Mouse (Mus musculus) ovary, postnatal 36 days (tissue): Measurements from ENCODE around the gene Nat8f1.
"Not testable (repeated sequence)": the region's sequence is repeated elsewhere in the genome, so short reads cannot be mapped to it uniquely, and the experiment has no call there.

ENCODE experiments used
- DNase-seq: peaks from one replicate; pipeline ENCODE4 v3.0.0; 2022; ENCODE audit warnings: low spot score, mixed read lengths

Nat8f1 gene

DNA sequence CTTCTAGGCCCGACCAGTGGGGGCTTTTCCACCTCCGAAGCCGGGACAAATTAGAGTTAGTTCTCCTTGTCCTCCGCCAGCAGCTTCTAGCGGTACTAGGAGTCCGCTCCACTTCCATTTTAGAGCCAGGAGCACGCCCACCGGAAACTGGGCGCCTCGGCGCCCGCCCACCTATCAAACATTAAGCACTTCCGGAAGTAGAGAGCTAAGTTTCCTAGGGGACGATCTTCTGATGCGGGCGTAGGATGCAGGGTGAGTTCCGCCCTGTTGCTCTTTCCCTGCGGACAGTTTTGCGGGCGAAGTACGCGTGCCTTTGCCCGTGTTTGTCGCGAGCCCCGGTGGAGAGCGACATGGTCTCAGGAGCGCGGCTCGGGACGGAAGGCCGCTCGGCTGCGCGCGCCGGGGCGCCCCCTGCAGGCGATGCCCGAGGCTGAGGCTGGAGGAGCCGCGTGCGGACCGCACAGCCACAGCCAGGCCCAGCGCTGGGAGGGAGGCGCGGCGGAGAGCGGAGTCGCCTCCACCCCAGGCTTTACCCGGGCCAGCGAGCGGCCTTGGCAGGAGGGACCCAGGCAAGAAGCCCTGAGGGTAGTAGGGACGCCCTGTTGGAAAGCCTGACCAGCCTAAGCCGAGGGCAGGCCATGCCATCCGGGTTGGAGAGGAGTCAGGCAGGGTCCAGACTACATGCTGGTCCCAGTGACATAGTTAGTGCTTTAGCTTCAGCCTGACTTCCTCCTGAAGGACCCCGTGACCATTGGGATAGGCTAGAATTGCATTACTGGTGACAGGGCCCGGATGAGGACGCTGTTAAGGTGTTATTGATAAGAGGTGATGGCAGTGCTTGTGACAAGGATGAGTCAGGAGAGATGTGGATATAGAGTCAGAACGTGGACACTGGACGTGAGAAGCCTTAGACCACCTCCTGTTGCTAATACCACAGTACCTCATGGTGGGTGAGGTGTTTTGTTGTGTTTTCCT is at the start of gene Nat8f1:
Gene Nat8f1, minus strand, starts transcription at position 149 of the 975 bp plus-strand sequence.
- peak; percentile 87 for DNase-seq

DNA sequence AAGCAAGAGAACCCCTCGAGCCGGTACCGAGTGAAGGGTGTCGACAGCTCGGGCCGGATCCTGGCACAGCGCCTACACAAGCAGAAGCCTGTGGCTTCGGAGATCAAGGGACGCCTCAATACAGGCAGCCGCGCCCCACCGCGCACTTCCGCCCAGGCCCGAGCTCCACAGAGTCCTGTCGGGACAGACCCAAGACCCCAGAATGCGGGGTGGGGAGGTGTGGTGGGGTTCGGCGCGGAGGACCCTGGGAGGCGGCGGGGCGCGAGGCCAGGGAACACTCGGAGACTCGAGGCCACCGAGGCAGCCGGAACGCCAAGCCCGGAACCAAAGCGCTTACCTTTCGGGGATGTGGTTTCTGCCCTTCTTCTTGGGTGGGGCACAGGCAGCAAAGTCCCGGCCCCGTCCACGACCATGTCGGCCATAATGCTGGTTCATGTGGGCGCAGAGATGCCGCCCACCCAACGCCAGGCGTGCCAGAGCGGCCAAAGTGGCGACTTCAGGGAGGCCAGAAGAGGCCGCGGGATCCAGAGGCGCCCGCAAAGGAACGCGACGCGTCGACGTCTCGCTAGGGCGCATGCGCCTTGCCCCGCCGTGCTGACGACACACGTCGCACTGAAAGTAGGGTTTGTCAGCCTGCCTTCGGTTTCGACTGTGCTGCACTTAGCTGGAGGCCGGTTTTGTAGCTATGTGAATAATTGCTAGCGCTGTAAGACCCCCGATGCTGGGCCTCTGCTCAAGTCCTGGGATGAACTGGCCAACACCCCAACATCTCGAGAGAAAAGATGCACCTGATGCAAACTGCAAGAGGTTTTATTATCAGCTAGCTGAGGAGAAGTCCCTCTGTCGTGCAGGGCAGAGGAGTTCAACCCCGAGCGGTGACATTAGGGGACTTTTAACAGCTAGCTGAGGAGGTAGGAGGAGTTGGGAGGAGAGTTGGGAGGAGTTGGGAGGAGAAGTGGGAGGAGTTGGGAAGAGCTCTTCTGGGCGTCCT is 45.9 kb upstream of the Nat8f1 start, which contains the start of gene Dusp11:
Gene Dusp11, minus strand, starts transcription at position 567 of the 991 bp plus-strand sequence.
- DNase-seq = peak; percentile 91

- no peak for DNase-seq
Measured at GRCm38 (mm10) chr6:85957581-85957980, 42.1 kb upstream of the Nat8f1 start.

GRCm38 (mm10) chr6:85948549-85948948 is 33.1 kb upstream of the Nat8f1 start:
- no peak for DNase-seq

GRCm38 (mm10) chr6:85942469-85942868 is 27.0 kb upstream of the Nat8f1 start:
- no peak for DNase-seq

- DNase-seq = no peak
Measured at GRCm38 (mm10) chr6:85938701-85939100, 23.2 kb upstream of the Nat8f1 start.

DNA sequence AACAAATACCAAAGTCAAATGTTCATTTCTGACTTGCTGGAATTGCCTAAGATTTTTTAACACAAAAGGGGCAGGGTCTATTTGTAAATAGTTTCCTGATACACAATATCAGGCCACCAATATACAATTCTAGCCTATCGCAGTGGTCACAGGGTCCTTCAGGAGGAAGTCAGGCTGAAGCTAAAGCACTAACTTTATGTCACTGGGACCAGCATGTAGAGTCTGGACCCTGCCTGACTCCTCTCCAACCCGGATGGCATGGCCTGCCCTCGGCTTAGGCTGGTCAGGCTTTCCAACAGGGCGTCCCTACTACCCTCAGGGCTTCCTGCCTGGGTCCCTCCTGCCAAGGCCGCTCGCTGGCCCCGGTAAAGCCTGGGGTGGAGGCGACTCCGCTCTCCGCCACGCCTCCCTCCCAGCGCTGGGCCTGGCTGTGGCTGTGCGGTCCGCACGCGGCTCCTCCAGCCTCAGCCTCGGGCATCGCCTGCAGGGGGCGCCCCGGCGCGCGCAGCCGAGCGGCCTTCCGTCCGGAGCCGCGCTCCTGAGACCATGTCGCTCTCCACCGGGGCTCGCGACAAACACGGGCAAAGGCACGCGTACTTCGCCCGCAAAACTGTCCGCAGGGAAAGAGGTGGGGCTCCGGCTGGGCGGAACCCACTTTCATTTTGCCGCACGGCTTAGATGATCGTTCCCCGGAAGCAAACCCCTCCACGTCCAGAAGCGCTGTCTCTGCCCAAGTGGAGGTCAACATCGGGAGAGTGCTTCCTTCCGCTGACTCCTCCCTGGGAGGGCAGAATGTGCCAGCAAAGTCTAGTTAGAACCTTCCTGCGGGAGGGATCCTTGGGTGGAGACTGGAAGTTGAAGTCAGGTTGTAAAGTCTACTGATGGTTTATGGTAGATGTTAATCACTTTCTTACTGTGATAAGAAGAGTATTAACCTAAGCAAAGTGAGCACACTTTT is 21.3 kb upstream of the Nat8f1 start:
- peak; percentile 89 for DNase-seq

GRCm38 (mm10) chr6:85935646-85936045 is 20.2 kb upstream of the Nat8f1 start:
- no peak for DNase-seq

- no peak for DNase-seq
Measured at GRCm38 (mm10) chr6:85934047-85934446, 18.6 kb upstream of the Nat8f1 start.

DNA sequence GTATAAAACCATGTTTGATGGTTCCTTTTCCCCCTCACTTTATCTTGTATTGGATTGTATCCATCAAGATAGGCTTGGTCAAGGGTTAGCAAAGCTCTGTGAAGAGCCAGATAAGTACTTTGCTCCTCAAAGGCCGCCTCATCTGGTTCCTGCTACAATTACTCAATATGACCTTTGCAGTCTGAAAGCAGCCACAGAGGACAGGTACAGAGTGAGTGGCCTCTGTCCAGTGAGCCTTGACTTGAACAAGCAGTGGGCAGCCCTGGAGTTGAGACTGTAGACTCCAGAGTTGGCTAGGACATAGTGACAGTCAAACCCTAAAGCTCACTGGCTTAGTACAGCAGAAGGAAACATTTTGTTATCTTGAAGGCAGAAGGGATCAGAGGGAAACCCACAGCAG is 13.8 kb upstream of the Nat8f1 start:
- DNase-seq = no peak

DNA sequence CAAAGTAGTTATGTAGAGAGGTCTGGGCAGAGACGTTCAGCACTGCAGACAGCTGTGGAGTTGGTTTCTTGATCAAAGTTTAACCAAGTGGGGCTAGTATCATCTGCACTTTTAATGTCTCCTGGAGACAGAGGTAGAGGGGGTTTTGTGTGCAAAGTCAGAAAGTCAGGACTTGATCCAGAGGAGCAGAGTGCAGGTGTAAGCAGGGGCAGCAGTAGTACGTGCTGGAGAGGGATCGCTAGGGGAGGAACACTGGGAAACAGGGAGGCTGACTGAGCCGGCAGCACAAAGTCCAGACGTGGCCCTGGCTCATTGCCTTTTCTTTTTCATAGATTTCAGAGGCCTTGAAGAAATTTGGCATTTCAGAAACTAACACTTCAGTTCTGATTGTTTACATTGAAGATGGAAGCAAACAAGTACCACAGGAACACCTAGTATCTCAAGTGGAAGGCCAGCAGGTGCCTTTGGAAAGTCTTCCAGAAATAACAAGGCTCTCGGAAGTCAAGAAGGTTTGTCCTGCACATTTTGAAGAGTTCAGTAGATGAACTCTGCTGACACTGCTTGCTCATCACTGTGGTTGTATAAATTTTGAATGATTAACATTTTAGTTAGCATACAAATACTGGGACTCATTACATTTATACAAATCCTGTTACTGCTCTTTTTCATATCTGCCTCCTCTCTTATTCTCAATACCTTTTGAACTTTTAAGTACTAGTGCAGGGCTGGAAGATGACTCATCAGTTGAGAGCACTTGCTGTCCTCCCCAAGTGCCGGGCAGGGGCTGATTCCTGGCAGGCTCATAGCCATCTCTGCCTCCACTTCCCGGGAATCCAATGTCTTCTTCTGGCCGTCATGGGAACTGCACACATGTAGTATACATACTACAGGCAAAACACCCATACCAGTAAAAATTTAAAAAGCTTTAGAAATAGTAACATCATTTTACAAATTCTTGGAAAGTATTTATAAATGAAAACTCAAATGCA is 12.3 kb upstream of the Nat8f1 start:
- DNase-seq = no peak

- DNase-seq = no peak
Measured at GRCm38 (mm10) chr6:85926709-85927108, 11.2 kb upstream of the Nat8f1 start.

- no peak for DNase-seq
Measured at GRCm38 (mm10) chr6:85923643-85924042, 8.2 kb upstream of the Nat8f1 start.

DNA sequence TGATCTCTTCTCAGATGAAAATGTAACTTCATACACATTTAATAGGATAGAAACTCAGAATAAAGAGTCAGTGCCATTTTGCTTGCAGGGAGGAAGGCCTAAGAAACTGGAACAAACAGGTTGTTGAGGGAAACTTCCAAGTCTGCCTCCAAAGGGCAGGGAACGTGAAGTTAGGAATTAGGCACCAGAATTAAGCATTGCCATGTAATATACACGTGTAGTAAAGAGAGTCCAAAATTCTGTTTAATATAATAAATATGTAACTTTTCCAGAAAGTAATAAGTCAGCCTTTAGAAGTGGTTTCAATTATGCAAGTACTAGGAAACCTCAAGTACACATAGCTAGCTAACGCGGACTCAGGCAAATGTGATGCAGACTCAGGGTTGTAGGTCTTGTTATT is 3.9 kb upstream of the Nat8f1 start:
- DNase-seq = no peak

DNA sequence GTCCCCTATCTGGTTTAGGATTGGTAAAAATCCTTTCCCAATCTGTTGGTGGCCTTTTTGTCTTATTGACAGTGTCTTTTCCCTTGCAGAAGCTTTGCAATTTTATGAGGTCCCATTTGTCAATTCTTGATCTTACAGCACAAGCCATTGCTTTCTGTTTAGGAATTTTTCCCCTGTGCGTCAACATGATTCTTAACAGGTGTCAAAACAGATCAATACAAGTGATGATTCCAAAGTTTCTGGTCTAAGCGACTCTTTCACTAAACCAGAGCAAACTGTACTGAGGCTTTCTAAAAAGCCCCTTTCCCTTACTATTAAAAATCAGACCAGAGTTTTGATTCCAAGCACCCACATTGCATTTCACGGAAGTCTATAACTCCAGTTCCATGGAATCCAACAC is 2.9 kb upstream of the Nat8f1 start:
- not testable (repeated sequence) for DNase-seq

- no peak for DNase-seq
Measured at GRCm38 (mm10) chr6:85916596-85916995, 1.1 kb upstream of the Nat8f1 start.

DNA sequence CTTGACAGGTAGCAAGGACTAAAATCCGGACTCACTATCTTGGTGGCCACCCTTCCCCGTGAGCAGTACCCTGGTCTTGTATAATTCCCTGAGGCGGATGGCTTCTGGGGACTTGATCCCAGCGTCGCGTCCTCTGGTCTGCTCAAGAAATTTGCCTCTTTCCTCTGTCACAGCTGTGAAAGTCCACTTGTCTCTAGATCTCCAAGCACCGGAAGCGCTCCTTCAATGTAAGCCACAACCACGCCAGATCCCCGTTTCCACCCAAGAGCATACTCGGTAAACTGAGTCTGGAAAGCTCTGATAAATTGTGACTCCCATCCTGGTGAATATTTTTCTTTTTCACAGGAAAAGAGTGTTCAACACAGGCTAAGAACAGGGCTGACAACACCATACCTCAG is 347 bp downstream of the Nat8f1 start:
- DNase-seq = no peak

GRCm38 (mm10) chr6:85911587-85911986 is 3.9 kb downstream of the Nat8f1 start, which contains the start of gene Tprkb:
TSS of gene Tprkb (plus strand) at chr6:85911865.
- DNase-seq = no peak

DNA sequence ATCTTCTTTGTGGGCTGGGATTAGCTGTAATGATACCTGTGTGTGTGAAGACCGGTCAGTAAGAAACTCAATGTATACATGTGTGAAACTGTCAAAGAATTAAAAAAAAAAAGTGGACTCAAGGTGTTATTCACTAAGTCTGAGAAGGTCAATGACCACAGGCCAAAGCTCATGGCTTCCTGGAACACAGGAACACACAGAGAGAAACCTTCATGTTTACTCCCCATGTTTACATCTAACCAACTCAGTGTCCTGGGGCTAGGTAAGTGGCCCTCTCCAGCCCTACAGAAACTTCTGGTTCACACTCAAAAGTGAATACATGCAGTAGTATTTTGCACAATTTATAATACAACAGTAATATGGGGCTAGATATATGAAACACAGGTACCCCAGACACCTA is 5.8 kb downstream of the Nat8f1 start:
- DNase-seq = no peak

GRCm38 (mm10) chr6:85908341-85908740 is 7.1 kb downstream of the Nat8f1 start:
- no peak for DNase-seq
